Mouse (Mus musculus): ENCODE results near the gene Tmem69.
A peak's percentile ranks its signal among the peaks of the same experiment; 100 is the strongest.

Tmem69 gene

DNA sequence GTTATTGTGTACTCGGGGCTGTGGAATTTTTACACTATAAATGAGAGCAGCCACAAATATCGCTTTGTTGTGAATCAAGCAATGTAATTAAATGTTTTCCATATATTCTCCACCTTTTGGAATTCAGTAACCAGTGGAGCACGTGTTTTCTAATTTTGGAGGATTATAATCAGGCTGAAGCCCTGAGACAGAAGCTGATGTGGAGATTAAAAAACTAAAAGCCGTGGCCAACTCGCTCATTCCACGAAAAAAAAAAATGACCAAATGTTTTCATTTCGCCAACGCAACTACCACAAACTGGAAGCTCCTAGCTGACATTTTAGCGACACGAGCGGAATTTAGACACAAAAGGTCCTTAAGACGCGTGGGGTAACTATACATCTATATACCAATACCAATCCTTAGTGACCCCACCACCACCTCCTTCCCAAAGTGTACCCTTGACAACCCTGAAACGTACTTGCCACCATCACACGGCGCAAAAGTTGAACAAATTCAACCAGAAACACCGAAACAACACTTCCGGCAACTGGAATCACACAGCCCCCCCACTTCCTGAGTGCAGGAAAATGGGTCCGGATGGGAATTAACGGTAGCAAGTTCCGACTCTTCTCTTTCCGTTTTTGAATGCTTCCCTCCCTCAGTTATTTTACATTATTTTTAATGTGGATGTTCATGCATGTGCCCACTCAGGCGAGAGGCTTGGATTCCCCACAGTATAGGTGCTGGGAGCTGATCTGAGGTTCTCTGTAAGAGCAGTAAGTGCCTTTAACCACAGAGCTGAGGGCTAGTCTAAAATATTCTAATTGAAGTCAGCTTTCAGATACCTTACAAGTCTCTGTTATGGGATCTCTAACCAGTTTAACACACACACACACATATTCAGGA lies at the start of gene Tmem69:
TSS of gene Tmem69 (minus strand) at position 524 of the 888 bp plus-strand sequence.
- peak; percentile 73 to 76 for DNase-seq (ENCODE audit: low spot score in 2 of 2)

DNA sequence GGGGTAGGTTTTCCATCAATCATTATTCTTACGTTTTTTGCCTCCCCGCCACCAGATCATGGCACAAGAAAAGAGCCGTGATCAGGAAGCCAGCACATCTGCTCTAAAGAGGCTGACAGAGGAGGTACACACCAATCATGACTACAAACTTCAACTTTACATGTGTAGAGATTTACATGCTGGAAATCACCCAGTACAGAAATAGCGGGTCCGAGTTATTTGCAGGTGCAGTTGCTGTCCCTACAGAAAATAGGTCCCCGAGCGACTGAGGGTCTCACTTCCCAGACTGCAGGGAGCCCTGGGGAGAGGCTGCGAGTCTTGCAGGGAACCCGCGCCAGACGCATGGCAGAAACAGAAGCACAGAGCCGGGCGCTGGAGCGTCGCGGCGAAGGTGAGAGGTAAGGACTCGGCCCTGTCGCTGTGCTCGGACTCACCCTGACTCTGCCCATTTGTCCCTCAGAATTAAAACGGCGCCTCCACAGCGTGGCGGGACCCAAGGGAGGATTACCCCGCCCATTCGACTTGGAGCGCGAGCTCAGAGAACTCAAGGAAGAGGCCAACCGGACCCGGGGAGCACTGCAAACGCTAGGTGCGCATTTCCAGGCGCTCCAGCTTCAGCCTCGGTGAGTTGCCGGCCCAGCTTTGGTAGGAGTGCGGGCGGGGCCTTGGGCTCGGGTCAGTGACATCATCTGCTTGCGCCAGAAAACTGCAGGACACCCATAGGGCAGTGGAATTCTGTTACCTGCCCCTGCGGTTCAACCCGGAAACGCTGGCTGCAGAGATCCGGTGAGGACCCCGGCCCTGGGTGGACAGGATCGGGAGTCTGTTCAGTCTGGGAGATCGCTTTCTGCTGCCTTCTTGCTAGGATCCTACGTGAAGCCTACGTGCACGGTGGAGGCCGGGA lies 41.5 kb upstream of the Tmem69 start:
- peak; percentile 87 to 90 for DNase-seq (ENCODE audit: low spot score in 2 of 2)

GRCm38 (mm10) chr4:116596379-116596778 lies 40.6 kb upstream of the Tmem69 start, which contains the start of gene Ccdc17:
Ccdc17 (plus strand) TSS chr4:116596654.
- DNase-seq (ENCODE audit: low spot score in 2 of 2): peak; percentile 27 to 30

GRCm38 (mm10) chr4:116595793-116596192 lies 40.1 kb upstream of the Tmem69 start:
- DNase-seq (ENCODE audit: low spot score in 2 of 2): no peak

- DNase-seq (ENCODE audit: low spot score in 2 of 2): peak in 1 of 2 experiments; percentile 6
Observed at GRCm38 (mm10) chr4:116558151-116558882, 2.6 kb upstream of the Tmem69 start.

DNA sequence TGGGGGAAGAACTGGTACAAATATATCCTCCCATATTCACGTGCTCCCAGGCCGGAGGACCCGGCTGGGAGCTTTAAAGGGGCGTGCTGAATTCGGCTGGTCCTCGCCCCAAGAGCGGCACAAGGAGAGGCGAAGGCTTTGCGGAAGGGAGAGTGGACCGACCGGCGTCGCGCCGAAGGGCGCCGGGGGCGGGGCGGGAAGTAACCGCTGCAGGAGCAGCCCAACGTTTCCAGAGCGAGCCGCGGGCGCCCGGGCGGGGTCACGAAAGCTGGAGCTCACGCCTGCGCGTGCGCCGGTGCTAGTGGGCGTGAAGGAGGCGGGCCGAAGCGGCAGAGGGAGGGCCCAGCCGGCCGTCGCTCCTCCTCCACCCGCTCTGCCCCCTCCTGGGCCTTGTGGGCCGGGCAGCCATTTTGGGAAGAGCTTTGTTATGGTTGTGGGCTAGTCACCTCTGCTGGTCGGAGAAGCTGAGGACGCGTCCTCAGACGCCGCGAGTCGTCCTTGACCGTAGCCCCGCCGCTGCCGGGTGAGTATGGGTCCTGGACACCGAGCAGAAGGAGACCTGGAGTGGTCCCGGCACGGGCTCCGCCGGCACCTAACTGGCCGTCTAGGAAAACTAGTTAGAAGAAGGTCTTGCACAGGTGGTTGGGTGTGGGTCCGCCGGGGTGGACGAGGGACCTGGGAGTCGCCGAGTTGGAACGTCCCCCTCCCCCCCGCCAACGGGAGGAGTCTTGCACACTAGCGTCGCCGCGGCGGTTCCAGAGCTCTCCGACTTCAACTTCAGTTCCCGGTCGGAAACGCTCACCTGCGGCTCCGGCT lies 1.8 kb upstream of the Tmem69 start, which contains the start of gene Gpbp1l1:
TSS of gene Gpbp1l1 (plus strand) at position 353 of the 816 bp plus-strand sequence.
- peak; percentile 97 to 98 for DNase-seq (ENCODE audit: low spot score in 2 of 2)

GRCm38 (mm10) chr4:116556561-116557305 lies 997 bp upstream of the Tmem69 start:
- peak; percentile 91 to 94 for DNase-seq (ENCODE audit: low spot score in 2 of 2)

DNA sequence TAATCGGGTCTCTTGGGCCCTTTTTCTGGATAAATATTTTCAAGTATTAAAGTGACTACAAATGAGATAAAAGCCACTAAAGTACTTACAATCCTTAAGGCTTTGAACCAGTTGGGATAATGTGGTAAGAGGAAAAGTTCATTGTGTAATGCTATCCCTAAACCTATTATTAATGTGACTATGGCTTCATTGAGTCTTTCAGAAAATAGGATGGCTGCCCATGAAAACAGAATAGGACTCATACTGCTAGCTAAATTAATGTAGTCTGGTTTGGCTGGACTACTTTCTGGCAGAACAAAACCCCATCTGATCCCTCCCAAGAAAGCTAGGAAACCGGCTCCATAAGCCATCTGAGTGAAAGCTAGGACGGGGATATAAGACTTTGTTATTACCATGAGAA lies 2.7 kb downstream of the Tmem69 start:
- no peak for DNase-seq (ENCODE audit: low spot score in 2 of 2)

DNA sequence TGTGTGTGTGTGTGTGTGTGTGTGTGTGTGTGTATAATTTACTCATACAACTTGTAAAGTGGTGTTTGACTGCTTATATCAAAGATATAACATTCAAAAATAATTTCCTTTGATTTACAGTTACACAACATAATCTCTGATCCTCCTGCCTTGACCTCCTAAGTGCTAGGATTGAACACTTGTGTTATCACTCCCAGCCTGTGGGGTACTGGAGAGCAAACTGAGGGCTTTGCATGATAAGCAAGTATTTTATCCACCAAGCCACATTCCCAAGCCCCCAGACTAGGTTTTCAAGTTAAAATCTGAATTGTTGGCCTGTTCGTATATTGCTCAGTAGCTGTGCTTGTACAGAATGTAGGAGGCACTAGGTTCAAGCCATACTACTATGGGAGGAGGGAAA lies 5.3 kb downstream of the Tmem69 start:
- DNase-seq (ENCODE audit: low spot score in 2 of 2): no peak

- no peak for DNase-seq (ENCODE audit: low spot score in 2 of 2)
Observed at GRCm38 (mm10) chr4:116537737-116538136, 18.0 kb downstream of the Tmem69 start.

GRCm38 (mm10) chr4:116536351-116536750 lies 19.4 kb downstream of the Tmem69 start:
- DNase-seq (ENCODE audit: low spot score in 2 of 2): no peak

- no peak for DNase-seq (ENCODE audit: low spot score in 2 of 2)
Observed at GRCm38 (mm10) chr4:116531109-116531508, 24.6 kb downstream of the Tmem69 start.

DNA sequence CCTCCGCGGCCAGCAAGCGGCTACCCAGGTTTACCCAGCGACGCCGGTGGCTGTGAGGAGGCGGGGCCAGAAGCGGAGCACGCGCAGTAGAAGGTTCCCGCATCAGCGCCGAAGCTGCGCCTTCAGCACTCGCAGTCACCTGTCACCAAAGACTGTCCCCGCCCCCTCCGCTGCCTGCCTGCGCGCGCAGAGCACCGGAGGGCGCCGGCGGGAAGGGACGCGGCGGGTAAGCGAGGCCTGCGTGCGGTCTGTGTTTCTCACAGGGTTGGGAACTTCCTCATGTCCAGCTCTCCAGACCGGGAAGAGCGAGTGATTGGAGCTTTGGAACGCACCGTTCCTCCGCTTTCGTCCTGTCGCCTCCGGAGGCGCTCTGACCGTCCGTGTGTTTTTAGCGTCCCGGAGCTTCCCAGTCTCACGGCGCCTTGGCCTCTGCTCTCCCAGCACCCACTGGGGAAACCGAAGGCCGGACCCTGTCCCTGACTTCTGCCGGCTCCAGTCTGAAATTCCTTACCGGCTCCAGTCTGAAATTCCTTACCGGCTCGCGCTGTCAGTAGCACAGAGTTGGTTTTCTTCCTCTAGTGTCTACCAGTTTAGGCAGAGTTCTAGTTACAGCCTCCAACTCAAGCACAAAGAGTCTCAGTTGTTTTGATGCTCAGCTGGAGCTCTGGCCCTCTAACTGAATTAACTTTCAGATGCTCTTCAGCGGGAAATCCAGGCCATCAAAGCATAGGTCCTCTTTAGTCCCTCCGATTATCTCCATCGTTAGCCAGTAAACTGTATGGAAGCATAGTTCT lies 48.1 kb downstream of the Tmem69 start, which contains the start of gene Ipp:
TSS of gene Ipp (plus strand) at position 125 of the 794 bp plus-strand sequence.
- DNase-seq (ENCODE audit: low spot score in 2 of 2): peak; percentile 93

- no peak for DNase-seq (ENCODE audit: low spot score in 2 of 2)
Observed at GRCm38 (mm10) chr4:116506886-116507424, 48.8 kb downstream of the Tmem69 start.
